Mouse (Mus musculus) lung, embryonic 14.5 days (tissue): ENCODE data around the gene Gchfr. TPM values are rescaled to one million over a fixed set of nuclear protein-coding genes. Genes with fewer than 3 reads are reported as not detected.
A peak's percentile ranks its signal among the peaks of the same experiment; 100 is the strongest.

Experiments used
- ATAC-seq: fragments of 200-750 bp; cut with Nextera tagmentation; 2 replicates; pipeline ENCODE4 v1.8.0; 2017; ENCODE audit warnings: mild to moderate bottlenecking, moderate TSS enrichment, moderate library complexity; ENCODE audit not compliant: insufficient read depth
- DNase-seq: peaks from one replicate; pipeline ENCODE4 v3.0.0-alpha.2; 2015
- H3K27ac ChIP-seq: fragments of 300-500 bp; sonication (generic); 2 replicates; pipeline ENCODE4 v1.5.1; 2014; ENCODE audit warnings: low read depth, mild to moderate bottlenecking, moderate library complexity
- H3K27me3 ChIP-seq: fragments of 300-500 bp; sonication (generic); 2 replicates; pipeline ENCODE4 v1.6.1; 2014; ENCODE audit warnings: low read length, control low read depth; ENCODE audit not compliant: insufficient read depth
- H3K36me3 ChIP-seq: fragments of 300-500 bp; sonication (generic); 2 replicates; pipeline ENCODE4 v1.6.1; 2014; ENCODE audit warnings: control low read depth; ENCODE audit not compliant: insufficient read depth
- H3K4me1 ChIP-seq: fragments of 300-500 bp; sonication (generic); 2 replicates; pipeline ENCODE4 v1.6.1; 2014; ENCODE audit warnings: antibody characterized with exemption, control low read depth; ENCODE audit not compliant: insufficient read depth
- H3K4me2 ChIP-seq: fragments of 300-500 bp; sonication (generic); 2 replicates; pipeline ENCODE4 v1.6.1; 2014; ENCODE audit warnings: mild to moderate bottlenecking
- H3K4me3 ChIP-seq: fragments of 300-500 bp; sonication (generic); 2 replicates; pipeline ENCODE4 v1.5.1; 2014; ENCODE audit warnings: low read depth, low read length
- H3K9ac ChIP-seq: fragments of 300-500 bp; sonication (generic); 2 replicates; pipeline ENCODE4 v1.6.1; 2014
- H3K9me3 ChIP-seq: fragments of 300-500 bp; sonication (generic); 2 replicates; pipeline ENCODE4 v1.6.1; 2016; ENCODE audit warnings: low read depth, low read length, control low read depth
- CTCF ChIP-seq: IDR thresholded peaks from 2 replicates; pipeline ENCODE4 v1.5.1; 2016; ENCODE audit warnings: antibody characterized with exemption, low read depth
- WGBS: fragments of 180-500 bp; shearing (Covaris S2); extraction: QIAGEN DNeasy Blood & Tissue Kit; methylation state at CpG from one replicate; pipeline ENCODE4 v1.1.7; 2014; 5-methylcytosine and 5-hydroxymethylcytosine counted together
- polyA plus RNA-seq: library from polyadenylated mRNA; unstranded; fragments of >200 nt; fragmentation: Nextera tagmentation; extraction: Ambion mirVana; gene quantifications from 2 replicates; pipeline ENCODE4 v1.2.1, GENCODE M21; 2014

The Gchfr gene
- polyA plus RNA-seq, 1 experiment from 2014 or later, result 24.9 TPM

DNA sequence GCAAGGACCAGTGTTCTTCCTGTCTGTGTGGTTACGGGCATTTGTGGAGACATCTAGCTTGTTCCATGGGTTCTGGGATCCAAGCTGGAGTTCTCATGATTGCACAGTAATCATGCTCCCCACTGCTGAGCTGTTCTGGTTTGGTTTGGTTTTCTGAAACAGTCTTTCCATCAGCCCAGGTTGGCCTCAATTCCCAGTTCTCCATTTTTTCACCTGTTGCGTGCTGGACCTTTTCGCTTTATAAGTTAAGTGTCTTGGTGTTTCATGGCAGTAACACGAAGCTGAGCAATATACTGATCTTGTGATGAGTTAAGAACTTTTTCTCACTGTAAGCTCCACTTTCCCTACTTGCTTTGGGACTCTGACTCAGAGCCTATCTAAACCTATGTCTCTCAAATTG lies 3.6 kb upstream of the Gchfr start:
- no peak for DNase-seq

DNA sequence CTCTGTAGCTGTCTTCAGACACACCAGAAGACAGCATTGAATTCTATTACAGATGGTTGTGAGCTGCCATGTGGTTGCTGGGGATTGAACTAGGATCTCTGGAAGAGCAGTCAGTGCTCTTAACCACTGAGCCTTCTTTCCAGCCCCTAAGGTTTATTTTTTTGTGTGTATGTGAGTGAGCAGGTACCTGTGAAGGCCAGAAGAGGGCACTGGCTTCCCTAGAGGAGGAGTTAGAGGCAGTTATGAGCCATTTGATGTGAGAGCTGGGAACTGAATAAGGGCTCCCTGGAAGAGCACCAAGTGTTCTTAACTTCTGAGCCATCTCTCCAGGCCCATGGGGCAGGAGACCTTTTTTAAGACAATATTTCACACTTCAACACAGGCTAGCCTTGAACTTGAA lies 2.2 kb upstream of the Gchfr start:
- H3K27ac ChIP-seq, result no peak overlapping the region
- 0 out of 2 replicates have a peak, but pooled peaks cover 3% of the 10 kb centered on the region for H3K4me1 ChIP-seq
- peaks cover 5% of the 10 kb centered on the region for H3K27me3 ChIP-seq
- TF ChIP-seq CTCF, result no peak
- H3K9me3 ChIP-seq, result no peaks in the 10 kb centered on the region
- ATAC-seq (no peak), DNase-seq (no peak)
- no peaks in the 10 kb centered on the region for H3K36me3 ChIP-seq
- H3K9ac ChIP-seq, result no peak overlapping the region
- no peak overlapping the region for H3K4me2 ChIP-seq
- no peak overlapping the region for H3K4me3 ChIP-seq

More for the DNA sequence above, 3.6 kb upstream of the Gchfr start:
- Histone ChIP-seq H3K4me3 (no peak overlapping the region), H3K27me3 (peaks cover 5% of the 10 kb centered on the region), H3K36me3 (no peaks in the 10 kb centered on the region), H3K4me1 (0 out of 2 replicates have a peak, but pooled peaks cover 3% of the 10 kb centered on the region), H3K9me3 (no peaks in the 10 kb centered on the region), H3K27ac (no peak overlapping the region), H3K4me2 (no peak overlapping the region), H3K9ac (no peak overlapping the region)
- ATAC-seq, result no peak
- TF ChIP-seq CTCF, result no peak
- 82% methylated on average over 4 of the region's 4 CpGs for WGBS

DNA sequence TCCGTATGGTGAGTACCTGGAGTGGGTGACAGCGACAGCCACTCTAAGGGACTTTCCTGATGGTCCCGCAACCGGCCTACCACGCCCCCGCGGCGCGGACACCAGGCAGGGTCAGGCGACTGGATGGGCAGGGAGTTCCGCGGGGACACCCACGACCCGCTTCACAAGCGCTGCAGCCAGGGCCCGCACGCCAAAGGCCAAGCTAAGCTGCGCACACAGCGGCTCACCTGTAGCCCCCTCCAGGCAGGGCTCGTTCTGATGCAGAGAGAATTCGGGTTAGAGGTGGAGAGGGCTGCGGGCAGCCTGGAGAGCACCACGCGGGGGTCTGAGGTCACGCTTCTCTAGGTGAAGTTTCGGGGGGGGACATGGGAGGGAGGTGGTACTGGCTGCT lies 288 bp downstream of the Gchfr start:
- H3K4me1 ChIP-seq, result peaks cover 8% of the 10 kb centered on the region
- DNase-seq (no peak), ATAC-seq (peak; percentile 28; the same call in 1 of the 2 replicates)
- WGBS, result 4% methylated on average over 26 of the region's 26 CpGs
- H3K9ac ChIP-seq, result peak overlapping the region; percentile 51
- H3K27ac ChIP-seq, result no peak overlapping the region
- H3K36me3 ChIP-seq, result no peaks in the 10 kb centered on the region
- H3K27me3 ChIP-seq, result peaks cover 5% of the 10 kb centered on the region
- H3K4me2 ChIP-seq, result peak overlapping the region; percentile 94
- no peak for TF ChIP-seq CTCF
- H3K9me3 ChIP-seq, result no peaks in the 10 kb centered on the region
- H3K4me3 ChIP-seq, result peak overlapping the region; percentile 49

DNA sequence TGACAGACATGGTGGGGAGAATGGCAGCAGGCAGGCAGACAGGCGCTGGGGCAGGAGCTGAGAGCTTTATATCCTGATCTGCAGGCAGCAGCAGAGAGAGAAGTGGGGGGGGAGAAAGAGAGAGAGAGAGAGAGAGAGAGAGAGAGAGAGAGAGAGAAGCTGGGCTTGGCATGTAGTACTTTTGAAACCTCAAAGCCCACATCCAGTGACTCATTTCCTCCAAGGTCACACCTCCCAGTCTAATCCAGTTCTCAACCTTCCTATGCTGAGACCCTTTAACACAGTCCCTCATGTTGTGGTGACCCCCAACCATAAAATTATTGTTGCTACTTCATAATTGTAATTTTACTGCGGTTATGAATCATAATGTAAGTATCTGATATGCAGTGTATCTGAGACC lies 2.7 kb downstream of the Gchfr start:
- Histone ChIP-seq H3K9me3 (no peaks in the 10 kb centered on the region), H3K27me3 (peaks cover 5% of the 10 kb centered on the region), H3K4me3 (no peak overlapping the region), H3K4me2 (no peak overlapping the region), H3K4me1 (peaks cover 14% of the 10 kb centered on the region), H3K36me3 (no peaks in the 10 kb centered on the region), H3K9ac (no peak overlapping the region), H3K27ac (no peak overlapping the region)
- ATAC-seq, result no peak
- TF ChIP-seq CTCF, result no peak
- no peak for DNase-seq
- 78% methylated on average over 2 of the region's 2 CpGs for WGBS

DNA sequence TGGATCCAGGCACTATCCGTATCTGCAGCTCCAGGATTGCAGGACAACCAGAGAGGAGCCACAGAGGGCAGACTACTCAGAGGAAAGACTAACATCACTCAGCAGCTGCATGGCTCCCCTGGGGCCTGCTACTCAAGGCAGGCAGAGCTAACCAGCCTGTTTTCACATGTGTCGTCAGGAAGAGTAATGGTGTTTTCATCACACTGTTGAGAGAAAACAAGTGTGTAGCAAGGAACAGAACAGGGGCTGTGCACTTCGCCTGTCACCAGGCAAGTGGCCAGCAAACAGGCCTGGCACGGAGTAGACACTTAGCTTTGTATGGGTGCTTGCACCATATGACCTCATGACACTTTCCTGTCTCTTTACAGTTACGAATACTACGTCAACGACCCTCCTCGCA lies 4.0 kb downstream of the Gchfr start:
- H3K27ac ChIP-seq, result no peak overlapping the region
- no peak overlapping the region for H3K9ac ChIP-seq
- no peak for TF ChIP-seq CTCF
- no peaks in the 10 kb centered on the region for H3K9me3 ChIP-seq
- no peak overlapping the region for H3K4me3 ChIP-seq
- DNase-seq (no peak), ATAC-seq (no peak)
- peaks cover 5% of the 10 kb centered on the region for H3K27me3 ChIP-seq
- no peak overlapping the region for H3K4me2 ChIP-seq
- 43% methylated on average over 8 of the region's 8 CpGs for WGBS
- H3K4me1 ChIP-seq, result peaks cover 14% of the 10 kb centered on the region
- H3K36me3 ChIP-seq, result no peaks in the 10 kb centered on the region; the same call in 1 of the 2 replicates

DNA sequence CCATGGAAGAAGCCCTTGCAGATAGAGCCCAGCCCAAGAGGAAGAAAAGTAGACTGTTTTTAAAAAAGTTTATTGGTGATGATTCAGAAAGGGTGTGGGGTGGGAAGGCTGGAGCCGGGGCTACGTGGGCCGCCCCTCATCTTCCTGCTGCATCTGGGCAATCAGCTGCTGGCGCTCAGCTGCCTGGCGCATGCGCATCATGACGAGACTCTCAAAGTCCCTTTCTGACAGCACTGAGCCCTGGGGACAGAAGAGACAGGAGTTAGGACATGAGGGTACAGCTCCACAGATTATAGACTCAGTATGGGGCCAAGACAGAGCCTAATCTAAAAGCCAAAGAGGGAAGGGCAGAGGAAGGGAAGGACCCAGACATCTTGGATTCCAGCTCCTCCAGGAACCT lies 4.9 kb downstream of the Gchfr start:
- H3K27ac ChIP-seq, result no peak overlapping the region
- ATAC-seq (no peak), DNase-seq (no peak)
- TF ChIP-seq CTCF, result no peak
- H3K9ac ChIP-seq, result no peak overlapping the region
- H3K27me3 ChIP-seq, result peaks cover 5% of the 10 kb centered on the region
- WGBS, result 84% methylated on average over 7 of the region's 7 CpGs
- peaks cover 14% of the 10 kb centered on the region for H3K4me1 ChIP-seq
- H3K36me3 ChIP-seq, result no peaks in the 10 kb centered on the region; the same call in 1 of the 2 replicates
- peak overlapping the region; percentile 41; the same call in 1 of the 2 replicates for H3K4me2 ChIP-seq
- no peaks in the 10 kb centered on the region for H3K9me3 ChIP-seq
- no peak overlapping the region for H3K4me3 ChIP-seq

DNA sequence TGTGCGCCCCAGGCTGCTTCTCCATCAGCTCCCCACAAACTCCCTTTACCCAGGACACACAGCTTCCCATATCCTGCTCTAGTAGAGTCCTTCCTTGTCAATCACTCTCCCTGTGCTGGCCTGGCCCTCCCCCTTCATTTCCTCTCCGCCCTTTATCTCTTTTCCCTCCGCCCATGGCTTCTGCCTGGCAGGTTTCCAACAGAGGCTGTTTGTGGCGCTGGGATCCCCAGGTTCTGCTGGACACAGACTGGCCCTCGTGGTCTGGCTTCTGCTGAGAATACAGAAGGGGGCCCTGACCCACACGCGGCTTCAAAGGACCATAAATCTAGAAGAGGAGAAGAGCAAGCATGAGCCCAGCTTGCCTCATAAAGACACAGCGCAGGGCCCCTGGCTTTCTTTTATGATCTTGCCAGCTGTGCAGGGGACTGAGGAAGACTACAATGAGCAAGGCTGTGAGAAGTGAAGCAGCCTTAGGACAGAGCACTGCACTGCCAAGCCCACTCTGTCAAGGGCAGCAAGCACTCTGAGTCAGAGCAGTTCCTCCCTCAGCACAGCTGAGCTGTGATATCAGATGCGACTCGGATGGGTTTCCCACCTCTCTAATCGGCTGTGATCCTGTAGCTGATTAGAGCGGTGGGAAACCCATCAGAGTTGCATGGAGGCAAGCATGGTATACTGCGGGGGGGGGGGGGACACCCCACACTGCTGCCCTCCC lies 5.4 kb downstream of the Gchfr start:
- DNase-seq (peak; percentile 91), ATAC-seq (peak; percentile 74)
- Histone ChIP-seq H3K9ac (no peak overlapping the region; the same call in 1 of the 2 replicates), H3K27me3 (peaks cover under 1% of the 10 kb centered on the region; the same call in 1 of the 2 replicates), H3K36me3 (no peaks in the 10 kb centered on the region; the same call in 1 of the 2 replicates), H3K4me2 (peak overlapping the region; percentile 41), H3K27ac (peak overlapping the region; percentile 72), H3K4me1 (peaks cover 10% of the 10 kb centered on the region), H3K4me3 (no peak overlapping the region), H3K9me3 (no peaks in the 10 kb centered on the region)
- 18% methylated on average over 13 of the region's 13 CpGs for WGBS
- TF ChIP-seq CTCF, result no peak
